Mouse (Mus musculus) embryo, embryonic 11.5 days (tissue): ENCODE results near the gene Crtc1.

Experiments
- DNase-seq: peaks from one replicate; pipeline ENCODE4 v3.0.0-alpha.2; 2012; ENCODE audit warnings: low read depth, low spot score

The Crtc1 gene

DNA sequence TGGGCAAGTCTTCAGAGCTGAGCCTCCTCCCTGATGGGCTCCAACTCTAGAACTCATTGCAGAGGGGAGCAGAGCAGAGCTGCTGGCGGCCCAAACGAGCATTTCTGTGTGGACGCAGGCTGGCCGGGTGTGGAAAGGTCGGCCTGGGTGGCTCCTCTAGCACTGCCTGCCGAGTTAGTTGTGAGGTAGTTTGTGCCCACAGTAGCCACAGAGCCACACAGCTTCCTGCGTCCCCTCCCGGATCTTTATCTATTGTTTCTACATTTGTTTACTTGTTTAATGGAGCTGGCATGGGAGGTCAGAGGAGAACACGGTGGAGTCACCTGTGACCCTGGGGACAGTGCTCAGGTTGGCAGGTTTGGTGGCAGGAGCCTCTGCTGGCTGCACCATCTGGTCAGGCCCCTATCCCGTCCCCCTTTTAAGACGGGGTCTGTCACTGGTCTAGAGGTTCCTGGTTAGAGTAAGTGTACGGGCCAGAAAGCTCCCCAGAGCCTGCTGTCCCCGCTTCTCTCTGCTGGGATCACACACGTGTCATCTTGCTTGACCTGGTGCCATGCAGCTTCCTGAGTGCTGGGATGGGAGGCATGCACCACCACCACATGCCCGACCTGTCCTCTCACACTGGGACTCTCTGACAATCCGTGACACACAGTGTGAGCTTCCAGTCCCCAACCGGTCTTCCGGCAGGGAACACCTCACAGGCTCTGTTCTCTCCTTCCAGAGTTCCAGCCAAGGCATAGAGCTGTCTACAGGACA lies 17.9 kb downstream of the Crtc1 start:
- no peak for DNase-seq

DNA sequence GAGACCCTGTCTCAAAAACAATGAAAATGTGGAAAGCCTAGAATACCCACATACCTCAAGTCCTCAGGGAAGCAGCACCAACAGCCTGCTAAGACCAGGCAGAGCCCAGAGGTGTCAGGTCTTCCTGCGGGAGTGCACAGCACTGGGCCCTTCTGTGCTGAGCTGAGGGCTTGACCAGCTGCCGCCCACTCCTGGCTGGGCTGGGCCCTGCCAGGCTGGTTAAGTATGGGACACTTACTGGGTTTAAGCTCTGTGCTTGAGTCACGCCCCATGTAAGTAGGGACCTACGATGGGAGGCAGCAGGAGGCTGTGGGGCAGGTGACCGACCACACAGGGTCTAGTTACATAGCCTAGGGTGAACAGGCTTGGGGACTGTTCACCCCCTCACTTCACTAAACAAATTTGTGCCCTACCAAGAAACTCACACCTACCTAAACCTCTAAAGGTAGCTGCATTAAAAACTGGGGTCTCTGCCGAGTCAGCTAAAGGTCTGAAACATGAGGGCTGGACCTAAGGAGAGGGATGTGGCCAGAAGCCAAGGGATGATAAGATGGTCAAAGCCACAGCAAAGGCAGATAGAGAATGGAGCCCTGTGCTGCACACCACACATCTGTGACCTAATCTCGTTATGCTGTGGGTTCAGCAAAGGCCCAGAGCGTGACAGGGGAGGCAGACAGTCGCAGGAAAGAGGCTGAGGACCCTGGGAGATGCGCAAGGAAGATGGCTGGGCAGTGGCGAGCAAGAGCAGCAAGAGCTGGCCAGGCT lies 19.3 kb downstream of the Crtc1 start:
- DNase-seq, result no peak

DNA sequence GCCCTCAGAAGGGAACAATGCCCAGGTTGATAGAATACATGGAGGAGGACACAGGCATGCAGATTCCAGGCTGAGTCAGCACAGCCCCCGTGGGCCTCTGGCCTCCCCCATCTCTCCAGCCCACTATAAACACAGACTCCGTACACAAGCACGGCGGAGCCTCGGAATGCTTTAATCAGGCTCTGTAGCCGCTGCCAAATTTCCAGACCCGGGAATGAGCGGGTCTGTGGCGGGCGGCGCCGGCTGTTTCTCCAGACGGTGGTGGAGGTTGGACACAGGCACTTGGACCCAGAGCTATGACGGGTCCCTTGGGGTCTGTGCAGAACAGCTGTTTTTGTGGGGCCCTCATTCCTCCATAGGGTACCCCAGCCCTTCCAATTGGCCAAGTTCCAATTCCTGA lies 20.4 kb downstream of the Crtc1 start:
- DNase-seq, result no peak

DNA sequence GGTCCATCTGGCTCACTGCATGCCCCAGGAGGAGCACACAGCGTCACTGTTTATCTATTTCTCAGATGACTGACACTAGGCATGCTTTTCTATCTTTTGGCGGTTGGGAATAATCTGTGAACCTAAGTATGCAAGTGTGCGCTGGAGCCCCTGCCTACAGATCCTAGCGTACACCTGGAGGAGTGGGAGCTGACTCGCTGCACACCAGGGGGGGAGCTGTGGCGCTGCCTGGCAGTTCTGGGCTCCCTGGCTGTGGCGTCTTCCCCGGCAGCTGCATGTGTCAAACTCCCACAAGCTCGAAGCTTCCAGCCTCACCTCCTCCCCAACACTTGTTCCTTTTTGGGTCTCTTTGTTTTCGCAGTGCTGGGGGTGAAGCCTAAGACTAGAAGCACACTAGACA lies 21.5 kb downstream of the Crtc1 start:
- no peak for DNase-seq

DNA sequence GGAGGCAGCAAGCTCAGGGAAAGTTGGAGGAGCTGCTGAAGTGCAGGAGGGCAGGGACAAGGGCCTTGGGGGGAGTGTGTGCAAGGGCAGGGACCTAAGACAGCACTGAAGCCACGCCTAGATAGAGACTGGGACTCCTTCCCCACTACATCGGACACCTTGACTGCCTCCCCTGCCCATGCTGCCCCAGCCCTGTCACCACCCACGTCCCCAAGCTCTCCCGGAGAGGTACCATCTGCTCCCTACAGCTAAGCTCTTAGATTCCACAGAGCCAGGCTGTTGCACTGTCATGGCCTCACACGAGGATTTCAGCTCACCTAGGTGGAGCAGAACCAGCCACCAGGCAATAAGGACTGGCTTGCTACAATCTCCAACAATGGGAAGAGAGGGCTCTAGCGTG lies 22.4 kb downstream of the Crtc1 start:
- no peak for DNase-seq

DNA sequence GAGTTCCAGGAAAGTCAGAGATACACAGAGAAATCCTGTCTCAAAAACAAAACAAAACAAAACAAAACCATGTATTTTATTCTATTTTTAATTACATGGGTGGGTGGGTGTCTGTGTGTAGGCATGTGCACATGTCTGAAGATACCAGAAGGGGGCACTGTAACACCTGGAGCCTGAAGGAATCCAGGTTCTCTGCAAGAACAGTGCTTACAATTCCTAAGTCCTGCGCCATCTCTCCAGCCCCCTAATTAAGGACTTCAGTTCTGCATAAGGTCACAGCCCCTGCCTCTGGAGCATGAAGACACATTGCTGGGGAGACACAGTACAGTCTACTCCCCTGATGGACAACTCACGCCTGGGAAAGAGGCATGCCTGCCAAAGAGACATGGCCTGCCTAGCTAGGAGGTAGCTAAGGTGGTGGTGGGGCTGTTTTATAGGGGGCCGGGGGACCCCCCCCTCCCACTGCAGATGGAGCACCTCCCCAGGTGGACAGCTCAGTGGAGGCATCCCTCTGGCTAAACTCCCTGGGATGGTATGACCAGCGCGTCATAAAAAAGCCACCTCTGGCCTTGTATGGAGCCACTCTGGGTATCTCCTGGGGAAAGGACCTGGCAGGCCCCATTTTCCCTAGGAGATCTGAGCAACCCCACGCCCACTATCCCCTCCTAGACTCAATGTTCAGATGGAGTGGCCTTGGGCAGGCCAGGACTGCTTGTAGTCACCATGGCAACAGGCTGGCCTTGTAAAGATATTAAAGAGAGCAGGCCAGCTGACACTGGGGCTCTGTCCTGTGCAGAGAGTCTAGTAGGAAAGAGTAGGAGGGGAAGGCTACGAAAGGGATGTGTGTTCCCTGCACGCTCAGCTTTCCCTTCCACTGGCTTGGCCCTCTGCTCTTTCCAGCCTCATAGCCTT lies 23.6 kb downstream of the Crtc1 start:
- peak; percentile 36 for DNase-seq

- DNase-seq, result no peak
These were observed 25.0 kb downstream of the Crtc1 start for GRCm38 (mm10) chr8:70414310-70414946.

DNA sequence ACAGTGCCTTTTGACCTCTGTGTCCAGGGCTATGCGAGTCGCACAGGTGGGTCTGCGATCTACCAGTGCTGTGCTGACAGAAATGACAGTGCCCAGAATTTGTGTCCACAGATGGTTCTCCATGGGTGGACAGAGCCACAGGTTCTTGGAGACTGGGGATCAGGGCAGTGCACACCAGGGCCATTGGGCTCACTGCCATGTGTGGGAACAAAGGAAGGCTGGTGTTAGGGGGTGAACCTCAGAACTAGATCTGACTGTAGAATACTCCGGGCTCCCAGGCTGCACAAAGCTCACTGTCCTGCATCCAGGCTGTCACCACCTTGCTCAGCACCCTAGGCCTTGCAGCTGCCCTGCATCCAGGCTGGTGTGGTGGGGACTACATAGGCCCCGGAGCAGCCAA lies 29.1 kb downstream of the Crtc1 start:
- DNase-seq, result no peak

DNA sequence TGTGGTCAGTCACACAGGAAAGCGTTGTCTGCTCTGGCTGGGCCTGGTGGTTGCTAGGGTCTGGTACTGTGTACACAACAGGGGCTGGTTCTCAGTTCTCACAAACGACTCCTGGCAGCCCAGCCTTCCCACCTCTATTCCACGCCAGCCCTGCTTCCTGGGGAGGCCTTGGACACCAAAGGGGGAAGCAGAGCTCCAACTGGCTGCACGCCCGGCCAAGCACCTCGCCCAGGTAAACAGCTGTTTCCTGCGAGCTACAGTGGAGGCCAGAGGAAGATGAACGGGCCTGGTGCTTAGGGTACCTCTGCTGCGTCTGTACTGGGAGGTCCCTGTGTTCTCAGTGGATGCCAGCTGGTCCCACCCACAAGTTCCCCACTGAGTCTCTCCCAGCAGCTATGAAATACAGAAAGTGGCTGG lies 29.9 kb downstream of the Crtc1 start:
- DNase-seq, result no peak

GRCm38 (mm10) chr8:70409019-70409418 lies 30.4 kb downstream of the Crtc1 start:
- no peak for DNase-seq

GRCm38 (mm10) chr8:70408301-70408700 lies 31.1 kb downstream of the Crtc1 start:
- DNase-seq, result no peak

DNA sequence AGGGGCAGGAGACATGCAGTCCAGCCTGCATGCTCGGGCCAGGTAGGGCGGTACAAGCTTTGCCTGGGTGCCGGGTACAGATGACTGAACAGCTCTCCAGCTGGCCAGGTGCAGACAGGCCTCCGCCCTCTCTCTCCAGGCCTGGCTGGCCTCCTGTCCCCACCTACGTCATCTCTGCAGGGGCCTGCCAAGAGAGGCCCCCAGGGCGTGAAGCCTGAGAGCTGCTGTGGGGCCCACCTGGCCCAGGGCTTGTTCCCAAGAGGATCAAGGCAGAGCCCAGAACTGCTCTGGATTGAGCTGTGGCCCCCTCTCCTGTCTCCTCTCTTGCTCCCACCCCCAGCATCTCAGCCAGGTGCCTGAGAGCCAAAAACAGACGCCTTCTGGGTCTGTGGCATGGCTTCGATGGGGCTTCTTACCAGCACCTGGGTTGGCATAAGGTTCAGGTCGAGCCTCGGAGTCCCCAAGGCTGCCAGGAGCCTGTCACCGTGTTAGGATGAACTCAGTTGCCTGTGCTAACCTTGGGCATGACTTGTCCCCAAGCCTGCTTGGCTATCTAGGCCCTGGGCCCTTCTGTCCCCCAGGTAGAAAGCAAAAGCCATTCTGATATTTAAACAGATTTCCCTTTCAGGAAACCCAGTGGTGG lies 32.8 kb downstream of the Crtc1 start:
- DNase-seq, result no peak

DNA sequence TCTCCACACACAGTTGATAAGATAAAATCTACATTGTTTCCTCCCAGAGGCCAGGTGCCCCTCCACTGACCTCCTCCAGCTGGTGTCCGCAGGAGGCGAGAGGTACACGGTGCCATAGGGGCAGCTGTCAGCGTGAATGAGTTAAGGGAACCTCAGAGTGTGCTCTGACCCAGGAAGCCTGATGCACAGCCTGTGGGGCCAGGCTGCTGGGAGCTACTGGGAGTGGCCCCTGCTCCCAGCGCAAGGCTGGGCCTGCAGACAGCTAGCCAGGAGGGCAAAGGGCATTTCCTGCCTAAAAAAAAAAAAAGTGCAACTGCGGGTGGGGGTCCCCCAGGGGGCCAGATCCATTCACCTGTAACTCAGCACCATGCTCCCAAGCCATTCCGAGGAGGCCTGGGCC lies 34.2 kb downstream of the Crtc1 start:
- no peak for DNase-seq

- no peak for DNase-seq
These were observed 35.2 kb downstream of the Crtc1 start for GRCm38 (mm10) chr8:70404212-70404611.

DNA sequence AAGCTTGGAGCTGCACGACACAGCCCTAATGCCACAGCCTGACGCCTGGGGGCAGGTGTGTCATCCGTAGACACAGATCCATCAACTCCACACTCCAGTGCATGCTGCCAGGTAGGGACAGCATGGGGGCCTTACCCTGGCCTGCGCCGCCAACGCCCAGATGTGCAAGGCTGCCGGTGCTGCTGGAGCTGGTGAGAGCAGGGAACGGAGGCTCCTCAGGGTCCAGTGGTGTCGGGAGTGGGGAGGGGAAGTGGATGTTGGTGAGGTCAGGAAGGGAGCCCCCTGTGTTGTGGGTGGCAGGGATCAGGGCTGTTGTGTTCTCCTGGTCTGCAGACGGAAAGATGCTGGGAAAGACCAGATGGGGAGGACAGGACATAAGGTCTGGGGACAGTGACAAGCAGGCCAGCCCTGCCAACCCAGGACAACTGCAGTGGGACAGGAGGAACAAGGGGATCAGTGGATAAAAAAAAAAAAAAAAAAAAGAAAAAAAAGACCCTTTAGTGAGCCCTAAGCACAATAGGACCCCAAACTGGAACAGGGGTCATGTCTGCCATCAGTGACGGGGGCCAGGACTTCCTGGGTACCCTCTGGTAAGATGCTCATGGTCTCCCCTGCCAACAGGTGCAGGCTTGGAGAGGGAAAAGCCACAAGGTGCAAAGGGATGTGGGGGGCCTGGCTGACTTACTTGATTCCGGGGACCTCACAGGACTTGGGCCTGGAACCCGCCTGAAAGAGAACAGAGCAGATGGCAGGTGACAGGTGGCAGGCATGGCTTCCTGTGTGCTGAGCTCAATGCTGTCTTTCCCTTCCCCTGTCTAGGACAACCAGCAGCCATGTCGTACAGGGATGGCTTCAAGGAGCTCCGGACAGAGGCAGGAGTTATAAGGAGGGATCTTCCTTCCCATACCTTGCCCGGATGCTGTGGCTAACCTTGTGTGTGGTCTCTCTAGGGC lies 41.5 kb downstream of the Crtc1 start:
- no peak for DNase-seq

GRCm38 (mm10) chr8:70396184-70396583 lies 43.2 kb downstream of the Crtc1 start:
- no peak for DNase-seq

GRCm38 (mm10) chr8:70395649-70396048 lies 43.7 kb downstream of the Crtc1 start:
- no peak for DNase-seq

DNA sequence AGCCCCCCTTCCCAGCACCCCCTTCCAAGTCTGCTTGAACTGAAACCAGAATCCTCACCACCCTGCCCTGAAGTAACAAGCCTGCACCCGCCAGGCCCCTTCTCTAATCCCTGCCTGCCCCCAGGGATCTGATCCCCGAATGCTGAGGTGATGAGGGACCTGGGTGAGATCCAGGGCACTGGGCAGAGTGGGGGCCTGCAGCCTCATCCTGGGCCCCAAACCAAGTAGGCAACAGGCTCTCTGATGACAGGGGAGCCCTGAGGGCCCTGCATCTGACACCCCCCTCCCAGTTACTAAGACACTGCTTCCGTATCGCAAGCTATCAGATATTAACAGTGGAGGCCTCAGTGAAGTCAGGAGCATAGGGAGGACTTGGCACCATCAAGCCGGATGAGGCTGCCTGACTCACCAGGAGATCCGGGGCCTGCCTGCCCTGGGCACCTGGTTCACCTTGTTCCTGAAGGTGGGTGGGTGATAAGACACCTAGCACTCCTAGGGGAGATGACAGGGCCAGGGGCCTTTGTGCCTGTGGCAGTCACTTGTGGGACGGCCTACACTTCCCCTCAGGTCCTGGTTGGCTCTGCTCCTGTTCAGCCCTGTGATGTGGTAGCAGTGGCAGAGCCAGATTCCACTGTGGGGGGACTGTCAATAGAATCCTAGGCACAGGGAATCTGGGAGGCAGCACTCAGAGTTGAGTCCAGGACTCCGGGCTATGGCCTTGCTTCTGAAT lies 44.9 kb downstream of the Crtc1 start:
- DNase-seq, result no peak

GRCm38 (mm10) chr8:70393087-70393486 lies 46.3 kb downstream of the Crtc1 start:
- DNase-seq, result no peak
